Mouse (Mus musculus): ENCODE measurements around the gene Cldn34b1.
"Not testable (repeated sequence)": the region's sequence is repeated elsewhere in the genome, so short reads cannot be mapped to it uniquely, and the experiment has no call there.

The Cldn34b1 gene

DNA sequence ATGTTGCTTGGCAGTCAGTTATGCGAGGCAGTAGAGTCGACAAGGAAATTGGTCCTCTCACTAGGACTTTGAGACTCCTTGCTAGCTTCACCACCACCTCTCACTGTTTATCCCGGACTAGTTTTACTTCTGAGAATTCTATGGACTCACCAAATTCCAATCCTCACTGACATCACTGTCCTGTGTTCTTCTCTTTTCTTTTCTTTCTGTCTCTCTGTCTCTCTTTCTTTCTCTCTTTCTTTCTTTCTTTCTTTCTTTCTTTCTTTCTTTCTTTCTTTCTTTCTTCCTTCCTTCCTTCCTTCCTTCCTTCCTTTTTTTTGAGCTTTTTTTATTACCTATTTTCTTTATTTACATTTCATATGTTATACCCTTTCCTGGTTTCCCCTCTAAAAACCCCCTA, at the start of gene Cldn34b1:
Gene Cldn34b1 (minus strand): TSS at position 101 of the 400 bp plus-strand sequence.
- not testable (repeated sequence) for DNase-seq (ENCODE audit: low read depth)

DNA sequence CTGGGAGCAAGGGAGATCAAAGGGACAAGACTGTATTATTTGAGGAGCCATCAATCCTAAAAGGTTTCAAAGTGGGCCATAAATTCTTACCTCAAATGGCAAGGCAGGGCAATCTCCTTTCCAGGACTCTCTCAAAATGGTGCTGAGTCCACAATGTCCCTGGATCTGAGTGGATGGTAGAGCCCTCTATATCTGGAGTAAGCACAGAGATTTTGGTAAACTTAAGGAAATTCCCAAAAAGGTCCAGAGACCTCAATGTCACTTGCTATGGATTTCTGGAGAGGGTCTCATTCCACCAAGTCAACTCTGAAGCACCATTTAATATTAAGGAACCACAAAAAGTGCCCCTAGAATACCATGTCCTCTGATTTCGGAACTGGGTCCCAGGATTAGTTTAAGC, 45.8 kb upstream of the Cldn34b1 start, which contains the start of gene Magea6:
Gene Magea6 (minus strand): TSS at position 101 of the 400 bp plus-strand sequence.
- DNase-seq (ENCODE audit: low read depth): not testable (repeated sequence)

All from 416B (cell line).